Mouse (Mus musculus) heart, adult 8-10 months (tissue): ENCODE measurements around the gene Mrpl52. TPM values are rescaled to one million over a fixed set of nuclear protein-coding genes. Genes with fewer than 3 reads are reported as not detected.

Source experiments
- DNase-seq: peaks from one replicate; pipeline ENCODE4 v3.0.0; 2022; ENCODE audit warnings: low spot score
- total RNA-seq, 4 experiments: library from RNA; stranded (reverse); gene quantifications; 2 replicates each; pipeline ENCODE4 v1.2.4; 2022

The Mrpl52 gene
- total RNA-seq, 4 experiments from 2014 or later, result 118 to 126 (median 121) TPM

GRCm38 (mm10) chr14:54471467-54471866 lies 44.8 kb downstream of the Mrpl52 start:
- DNase-seq, result no peak

GRCm38 (mm10) chr14:54472671-54473070 lies 46.0 kb downstream of the Mrpl52 start:
- DNase-seq, result no peak

- no peak for DNase-seq
These were observed 48.0 kb downstream of the Mrpl52 start for GRCm38 (mm10) chr14:54474744-54475143.

- no peak for DNase-seq
These were observed 49.5 kb downstream of the Mrpl52 start, which contains the start of gene Rem2 for GRCm38 (mm10) chr14:54475941-54476844. Rem2 (plus strand) TSS chr14:54476100.

- no peak for DNase-seq
These were observed 50.6 kb downstream of the Mrpl52 start for GRCm38 (mm10) chr14:54477172-54477909.

Other genes starting within 250 kb of the Mrpl52 start
- gene Dad1, start 172.8 kb upstream of the Mrpl52 start, total RNA-seq, result 100 to 1,000 TPM; 108 to 121 (median 113) TPM
- gene Abhd4, start 172.7 kb upstream of the Mrpl52 start, total RNA-seq, result 10 to 100 TPM; 40.8 to 49.9 (median 44.7) TPM
- gene Olfr49, start 142.0 kb upstream of the Mrpl52 start, total RNA-seq, result not detected
- gene Oxa1l, start 66.1 kb upstream of the Mrpl52 start, total RNA-seq, result 10 to 100 TPM; 84.0 to 95.7 (median 84.7) TPM
- 1 to 10 TPM; 3.8 to 6.4 (median 5.1) TPM for gene Slc7a7, start 9.1 kb upstream of the Mrpl52 start, total RNA-seq
- gene Mmp14, start 4.7 kb downstream of the Mrpl52 start, total RNA-seq, result 10 to 100 TPM in 2 of 4 experiments, 1 to 10 TPM in 2; 7.4 to 12.1 (median 9.2) TPM
- gene Lrp10, start 37.2 kb downstream of the Mrpl52 start, total RNA-seq, result 10 to 100 TPM; 45.5 to 62.2 (median 50.7) TPM
- not detected for gene Rem2, start 49.2 kb downstream of the Mrpl52 start, total RNA-seq
- gene Prmt5, start 90.6 kb downstream of the Mrpl52 start, total RNA-seq, result 10 to 100 TPM; 29.8 to 34.0 (median 32.1) TPM
- 1 to 10 TPM; 3.5 to 6.1 (median 4.1) TPM for gene Haus4, start 127.7 kb downstream of the Mrpl52 start, total RNA-seq
- gene Ajuba, start 150.6 kb downstream of the Mrpl52 start, total RNA-seq, result 1 to 10 TPM; 4.6 to 5.2 (median 4.7) TPM
- gene 4931414P19Rik, start 179.1 kb downstream of the Mrpl52 start, total RNA-seq, result 1 to 10 TPM; 2.7 to 5.8 (median 4.7) TPM
- gene Psmb5, start 191.1 kb downstream of the Mrpl52 start, total RNA-seq, result 100 to 1,000 TPM; 177 to 185 (median 182) TPM
- not detected for gene Psmb11, start 194.5 kb downstream of the Mrpl52 start, total RNA-seq
- gene Gm17606, start 214.0 kb downstream of the Mrpl52 start, total RNA-seq, result not detected
- gene Cdh24, start 214.5 kb downstream of the Mrpl52 start, total RNA-seq, result under 1 TPM; 0.08 to 0.57 (median 0.12) TPM